Mouse (Mus musculus): ENCODE measurements around the gene Creb3. TPM values are rescaled to one million over a fixed set of nuclear protein-coding genes. Genes with fewer than 3 reads are reported as not detected.
A peak's percentile ranks its signal among the peaks of the same experiment; 100 is the strongest.

Gene Creb3
- polyA plus RNA-seq, 1 experiment from 2014 or later = 114 TPM

DNA sequence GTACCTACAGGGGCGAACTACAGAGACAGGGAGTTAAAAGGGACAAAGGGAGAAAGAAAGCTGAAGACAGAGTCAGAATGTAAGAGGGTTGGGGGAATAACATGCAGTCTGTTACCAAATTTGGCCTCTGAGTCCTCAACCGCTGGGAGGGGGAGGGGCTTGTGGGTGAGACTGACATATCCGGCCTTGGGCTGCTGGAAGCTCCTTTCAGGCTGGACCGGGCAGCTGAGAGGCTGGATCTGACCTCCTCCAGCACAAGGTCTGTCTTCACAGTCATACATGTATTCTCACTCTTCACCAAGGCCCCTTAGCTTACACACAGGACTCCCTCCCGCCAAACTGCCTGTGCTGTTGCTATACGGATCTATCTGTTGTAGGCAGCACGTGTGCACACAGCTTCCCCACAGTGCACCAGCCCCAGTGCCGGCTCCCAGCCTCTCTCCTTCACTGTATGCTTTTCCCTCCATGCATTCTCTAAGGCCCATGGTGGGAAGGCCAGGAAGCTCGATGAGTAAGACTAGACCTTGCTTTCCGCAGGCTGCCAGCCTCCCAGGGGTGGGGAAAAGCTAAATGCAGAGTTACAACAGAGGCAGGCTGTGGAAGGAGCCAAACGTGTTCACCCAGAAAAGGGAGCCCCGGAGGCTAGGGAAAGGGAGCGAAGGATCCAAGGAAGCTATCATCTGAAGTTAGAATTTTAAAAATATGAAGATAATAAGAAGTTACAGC, 3.3 kb upstream of the Creb3 start:
- H3K27me3 ChIP-seq (replicated peaks; ENCODE audit: control insufficient read depth, insufficient read depth, low read length) = no peaks in the 10 kb centered on the region
- H3K27ac ChIP-seq (ENCODE audit: low read depth, low read length) = peak overlapping the region; percentile 61
- H3K4me1 ChIP-seq (replicated peaks; ENCODE audit: control insufficient read depth, insufficient read depth, low read length) = peaks cover 2% of the 10 kb centered on the region; the same call in 1 of the 2 replicates
- H3K9ac ChIP-seq (ENCODE audit: low read depth, low read length) = peak overlapping the region; percentile 31; the same call in 1 of the 2 replicates
- 26% methylated on average over 13 of the region's 13 CpGs for WGBS
- 0 out of 2 replicates have a peak overlapping the region, but pooled peaks have one; percentile 10 for H3K4me3 ChIP-seq (ENCODE audit: low read depth, low read length)
- no peaks in the 10 kb centered on the region for H3K9me3 ChIP-seq (ENCODE audit: control insufficient read depth)
- peak overlapping the region; percentile 72 for H3K4me2 ChIP-seq (replicated peaks; ENCODE audit: low read depth)
- TF ChIP-seq CTCF (IDR thresholded peaks at IDR 0.05; ENCODE audit: low read depth) = no peak
- ATAC-seq = no peak
- peaks cover 31% of the 10 kb centered on the region for H3K36me3 ChIP-seq (ENCODE audit: control insufficient read depth, insufficient read depth)

DNA sequence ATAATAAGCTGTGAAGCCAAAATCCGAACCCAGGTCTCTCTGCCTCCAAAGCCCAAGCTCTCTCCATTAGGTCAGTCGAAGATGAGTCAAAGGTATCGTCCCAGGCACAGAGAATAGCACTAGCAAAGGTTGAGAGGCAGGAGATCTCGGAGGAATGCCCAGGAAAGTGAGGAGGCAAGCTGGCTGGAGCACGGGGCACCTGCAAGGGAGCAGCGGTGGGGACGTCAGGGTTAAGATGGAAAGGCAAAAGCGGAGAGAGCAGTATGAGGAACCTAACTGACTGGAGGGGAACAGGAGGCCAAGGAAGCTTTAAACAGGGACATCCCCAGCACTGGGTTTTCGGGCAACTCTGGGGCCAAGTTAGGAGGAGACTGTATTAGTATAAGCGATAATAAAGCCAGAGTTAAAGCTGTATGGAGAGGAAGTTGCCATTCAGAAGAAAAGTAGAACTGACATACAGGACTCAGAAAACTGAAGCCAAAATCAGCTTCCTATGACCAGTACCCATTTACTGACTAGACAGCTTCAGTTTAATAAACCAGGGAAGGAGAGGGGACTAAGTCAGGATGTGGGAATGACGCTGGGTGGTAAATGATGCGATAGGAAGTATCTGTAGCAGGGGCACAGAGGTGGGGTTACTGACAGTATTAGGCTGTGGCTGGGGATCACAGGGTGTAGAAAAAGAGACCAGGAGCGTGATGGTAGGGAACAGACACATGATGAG, 2.5 kb upstream of the Creb3 start:
- Histone ChIP-seq H3K9ac (ENCODE audit: low read depth, low read length) (no peak overlapping the region), H3K9me3 (ENCODE audit: control insufficient read depth) (no peaks in the 10 kb centered on the region), H3K4me2 (replicated peaks; ENCODE audit: low read depth) (peak overlapping the region; percentile 72), H3K27ac (ENCODE audit: low read depth, low read length) (peak overlapping the region; percentile 37; the same call in 1 of the 2 replicates), H3K27me3 (replicated peaks; ENCODE audit: control insufficient read depth, insufficient read depth, low read length) (no peaks in the 10 kb centered on the region), H3K4me3 (ENCODE audit: low read depth, low read length) (peak overlapping the region; percentile 81), H3K4me1 (replicated peaks; ENCODE audit: control insufficient read depth, insufficient read depth, low read length) (peaks cover 2% of the 10 kb centered on the region; the same call in 1 of the 2 replicates), H3K36me3 (ENCODE audit: control insufficient read depth, insufficient read depth) (peaks cover 24% of the 10 kb centered on the region)
- 65% methylated on average over 13 of the region's 13 CpGs for WGBS
- ATAC-seq = no peak
- no peak for TF ChIP-seq CTCF (IDR thresholded peaks at IDR 0.05; ENCODE audit: low read depth)

DNA sequence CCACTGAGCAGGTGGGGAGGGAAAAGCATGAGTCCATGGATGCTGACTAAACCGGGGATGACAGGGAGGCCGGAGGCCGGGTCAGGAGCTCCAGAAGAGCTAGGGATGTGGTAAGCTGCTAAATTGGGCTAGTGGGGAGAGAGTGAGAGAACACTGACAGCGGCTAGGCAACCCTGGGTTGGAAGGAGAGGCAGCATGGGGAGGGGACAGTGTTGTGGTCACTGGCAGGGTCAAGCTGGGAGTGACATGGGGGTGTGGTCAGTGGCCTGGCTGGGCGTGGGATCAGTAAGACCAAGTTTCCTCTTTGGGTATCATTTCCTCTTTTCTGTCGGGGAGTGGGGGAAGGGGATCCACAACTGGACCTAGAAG, 1.9 kb upstream of the Creb3 start:
- Histone ChIP-seq H3K4me2 (replicated peaks; ENCODE audit: low read depth) (peak overlapping the region; percentile 72), H3K36me3 (ENCODE audit: control insufficient read depth, insufficient read depth) (peaks cover 24% of the 10 kb centered on the region), H3K9ac (ENCODE audit: low read depth, low read length) (no peak overlapping the region), H3K9me3 (ENCODE audit: control insufficient read depth) (no peaks in the 10 kb centered on the region), H3K4me3 (ENCODE audit: low read depth, low read length) (peak overlapping the region; percentile 81), H3K27ac (ENCODE audit: low read depth, low read length) (no peak overlapping the region; the same call in 1 of the 2 replicates), H3K4me1 (replicated peaks; ENCODE audit: control insufficient read depth, insufficient read depth, low read length) (peaks cover 2% of the 10 kb centered on the region; the same call in 1 of the 2 replicates), H3K27me3 (replicated peaks; ENCODE audit: control insufficient read depth, insufficient read depth, low read length) (no peaks in the 10 kb centered on the region)
- no peak for TF ChIP-seq CTCF (IDR thresholded peaks at IDR 0.05; ENCODE audit: low read depth)
- WGBS = 29% methylated on average over 6 of the region's 6 CpGs
- no peak for ATAC-seq

GRCm38 (mm10) chr4:43560976-43561375, 1.2 kb upstream of the Creb3 start:
- peak overlapping the region; percentile 36; the same call in 1 of the 2 replicates for H3K27ac ChIP-seq (ENCODE audit: low read depth, low read length)
- ATAC-seq = no peak
- 10% methylated on average over 2 of the region's 2 CpGs for WGBS

DNA sequence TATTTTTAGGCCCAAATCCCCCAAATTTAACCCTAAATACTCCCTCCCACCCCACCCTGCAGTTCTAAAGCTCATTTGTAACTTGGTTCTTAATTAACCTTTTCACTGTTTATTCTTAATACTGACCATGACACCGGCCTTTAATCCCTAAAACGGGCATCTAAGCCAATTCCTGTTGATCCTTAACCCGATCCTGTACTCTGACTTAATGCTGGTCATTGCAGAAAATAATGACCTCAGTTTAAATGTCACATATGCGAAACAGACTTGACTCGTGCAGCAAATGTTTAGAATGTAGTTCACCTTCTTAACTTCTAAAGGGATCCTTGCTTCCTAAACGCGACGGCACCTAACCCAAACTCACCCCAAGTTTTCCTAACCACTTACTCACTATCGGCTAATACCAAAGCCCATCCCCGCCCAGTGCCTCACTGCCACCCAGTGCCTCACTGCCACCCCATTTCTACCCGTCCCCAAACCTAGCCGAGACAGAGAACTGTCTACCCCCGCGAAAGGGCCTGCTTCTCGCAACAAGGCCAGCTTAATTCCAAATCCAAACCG, 616 bp upstream of the Creb3 start:
- WGBS = 2% methylated on average over 16 of the region's 16 CpGs
- no peak for ATAC-seq
- H3K9ac ChIP-seq (ENCODE audit: low read depth, low read length) = peak overlapping the region; percentile 87
- H3K27ac ChIP-seq (ENCODE audit: low read depth, low read length) = peak overlapping the region; percentile 99
- no peak for TF ChIP-seq CTCF (IDR thresholded peaks at IDR 0.05; ENCODE audit: low read depth)
- peak overlapping the region; percentile 81 for H3K4me3 ChIP-seq (ENCODE audit: low read depth, low read length)
- peaks cover 24% of the 10 kb centered on the region for H3K36me3 ChIP-seq (ENCODE audit: control insufficient read depth, insufficient read depth)
- H3K4me2 ChIP-seq (replicated peaks; ENCODE audit: low read depth) = peak overlapping the region; percentile 72
- peaks cover 2% of the 10 kb centered on the region; the same call in 1 of the 2 replicates for H3K4me1 ChIP-seq (replicated peaks; ENCODE audit: control insufficient read depth, insufficient read depth, low read length)
- H3K9me3 ChIP-seq (ENCODE audit: control insufficient read depth) = no peaks in the 10 kb centered on the region
- H3K27me3 ChIP-seq (replicated peaks; ENCODE audit: control insufficient read depth, insufficient read depth, low read length) = no peaks in the 10 kb centered on the region

More at GRCm38 (mm10) chr4:43560976-43561375, 1.2 kb upstream of the Creb3 start:
- Histone ChIP-seq H3K4me1 (replicated peaks; ENCODE audit: control insufficient read depth, insufficient read depth, low read length) (peaks cover 2% of the 10 kb centered on the region; the same call in 1 of the 2 replicates), H3K4me3 (ENCODE audit: low read depth, low read length) (peak overlapping the region; percentile 81), H3K27me3 (replicated peaks; ENCODE audit: control insufficient read depth, insufficient read depth, low read length) (no peaks in the 10 kb centered on the region), H3K9me3 (ENCODE audit: control insufficient read depth) (no peaks in the 10 kb centered on the region), H3K36me3 (ENCODE audit: control insufficient read depth, insufficient read depth) (peaks cover 24% of the 10 kb centered on the region), H3K9ac (ENCODE audit: low read depth, low read length) (peak overlapping the region; percentile 87), H3K4me2 (replicated peaks; ENCODE audit: low read depth) (peak overlapping the region; percentile 72)
- TF ChIP-seq CTCF (IDR thresholded peaks at IDR 0.05; ENCODE audit: low read depth) = no peak

Data from intestine, postnatal 0 days (tissue).